Mouse (Mus musculus) CH12.LX (cell line): Measurements from ENCODE around the gene Sar1b. TPM values are rescaled to one million over a fixed set of nuclear protein-coding genes. Genes with fewer than 3 reads are reported as not detected.
A peak's percentile ranks its signal among the peaks of the same experiment; 100 is the strongest.

Experiments
- DNase-seq: peaks from one replicate; pipeline ENCODE4 v3.0.0-alpha.2; 2013; ENCODE audit errors: extremely low read depth
- H3K27ac ChIP-seq: 2 replicates; pipeline ENCODE4 v1.5.1; 2012; ENCODE audit warnings: low read depth, mild to moderate bottlenecking, control low read depth, moderate library complexity; ENCODE audit not compliant: insufficient read depth
- H3K27me3 ChIP-seq: replicated peaks from 2 replicates; pipeline ENCODE3; 2012; ENCODE audit warnings: inconsistent platforms
- H3K36me3 ChIP-seq, 2 experiments: replicated peaks in 1 of 2; 2 replicates each; pipeline versions ENCODE3 to v1.6.1; 2012; ENCODE audit warnings: inconsistent platforms in 1 of 2, low read length in 1 of 2, mild to moderate bottlenecking in 1 of 2, mixed read lengths in 1 of 2, moderate library complexity in 1 of 2; ENCODE audit not compliant: control insufficient read depth in 1 of 2, insufficient read depth in 1 of 2
- H3K4me1 ChIP-seq, 2 experiments: 2 replicates each; pipeline ENCODE4 v1.6.1; 2012; ENCODE audit warnings: inconsistent platforms in 1 of 2, moderate library complexity in 1 of 2; ENCODE audit not compliant: insufficient read depth in 2 of 2, control insufficient read depth in 1 of 2
- H3K4me2 ChIP-seq: 2 replicates; pipeline ENCODE4 v1.6.1; 2012; ENCODE audit warnings: low read depth, mild to moderate bottlenecking, control low read depth; ENCODE audit not compliant: poor library complexity, insufficient read depth, severe bottlenecking
- H3K4me3 ChIP-seq, 3 experiments: fragments of 150-350 bp in 1 of 3; sonication (generic) in 1 of 3; replicated peaks in 1 of 3; 2 replicates each; pipeline versions ENCODE3 to v1.5.1; 2011 to 2012; ENCODE audit warnings: low read depth in 2 of 3, low read length in 2 of 3, mild to moderate bottlenecking in 2 of 3, moderate library complexity in 2 of 3, control low read depth in 1 of 3, improper control_type of control experiment in 1 of 3, inconsistent platforms in 1 of 3, mixed read lengths in 1 of 3; ENCODE audit not compliant: poor library complexity in 1 of 3
- H3K79me2 ChIP-seq: replicated peaks from 2 replicates; pipeline ENCODE4 v1.6.1; 2012; ENCODE audit warnings: mild to moderate bottlenecking, moderate library complexity; ENCODE audit not compliant: control insufficient read depth, poor library complexity, insufficient read depth, severe bottlenecking; ENCODE audit errors: extremely low read depth
- H3K9ac ChIP-seq: 2 replicates; pipeline ENCODE4 v1.6.1; 2012; ENCODE audit warnings: low read depth, mild to moderate bottlenecking, control low read depth, moderate library complexity; ENCODE audit not compliant: insufficient read depth
- H3K9me3 ChIP-seq: replicated peaks from 2 replicates; pipeline ENCODE3; 2012; ENCODE audit warnings: low read length, inconsistent platforms, mixed read lengths
- BHLHE40 ChIP-seq: IDR thresholded peaks from 2 replicates; pipeline ENCODE4 v1.6.1; 2011; ENCODE audit warnings: mild to moderate bottlenecking, low read depth, low read length, improper control_type of control experiment
- CHD1 ChIP-seq: IDR thresholded peaks from 2 replicates; pipeline ENCODE4 v1.6.1; 2012; ENCODE audit warnings: low read depth, low read length, improper control_type of control experiment, inconsistent platforms
- CHD2 ChIP-seq: IDR thresholded peaks from 2 replicates; pipeline ENCODE4 v1.6.1; 2011; ENCODE audit warnings: low read length, improper control_type of control experiment
- E2F4 ChIP-seq: IDR thresholded peaks from 2 replicates; pipeline ENCODE4 v1.6.1; 2011; ENCODE audit warnings: low read depth, low read length, improper control_type of control experiment; ENCODE audit not compliant: insufficient replicate concordance
- ELF1 ChIP-seq: IDR thresholded peaks from 2 replicates; pipeline ENCODE4 v1.6.1; 2014; ENCODE audit warnings: low read depth, mild to moderate bottlenecking, inconsistent platforms, low read length, improper control_type of control experiment
- EP300 ChIP-seq: IDR thresholded peaks from 2 replicates; pipeline ENCODE4 v1.6.1; 2011; ENCODE audit warnings: low read length, improper control_type of control experiment
- ETS1 ChIP-seq: conservative IDR thresholded peaks from 2 replicates; pipeline ENCODE4 v1.6.1; 2012; ENCODE audit warnings: low read depth, mild to moderate bottlenecking, inconsistent platforms, low read length, improper control_type of control experiment, moderate library complexity
- GABPA ChIP-seq: IDR thresholded peaks from 2 replicates; pipeline ENCODE4 v1.6.1; 2012; ENCODE audit warnings: low read depth, low read length, improper control_type of control experiment, inconsistent platforms; ENCODE audit not compliant: insufficient replicate concordance
- HCFC1 ChIP-seq: IDR thresholded peaks from 2 replicates; pipeline ENCODE4 v1.6.1; 2012; ENCODE audit warnings: low read depth, mild to moderate bottlenecking, inconsistent platforms, low read length, improper control_type of control experiment
- IRF4 ChIP-seq: IDR thresholded peaks from 2 replicates; pipeline ENCODE4 v1.6.1; 2014; ENCODE audit warnings: low read depth, mild to moderate bottlenecking, inconsistent platforms, low read length, improper control_type of control experiment
- JUN ChIP-seq: IDR thresholded peaks from 2 replicates; pipeline ENCODE4 v1.6.1; 2011; ENCODE audit warnings: low read depth, mild to moderate bottlenecking, low read length, improper control_type of control experiment, moderate library complexity; ENCODE audit not compliant: insufficient read depth
- JUND ChIP-seq: conservative IDR thresholded peaks from 2 replicates; pipeline ENCODE4 v1.6.1; 2011; ENCODE audit warnings: low read depth, low read length, improper control_type of control experiment
- KAT2A ChIP-seq: IDR thresholded peaks from 2 replicates; pipeline ENCODE4 v1.6.1; 2012; ENCODE audit warnings: low read length, improper control_type of control experiment, inconsistent platforms; ENCODE audit not compliant: insufficient replicate concordance
- MAX ChIP-seq: IDR thresholded peaks from 2 replicates; pipeline ENCODE4 v1.6.1; 2011; ENCODE audit warnings: low read length, improper control_type of control experiment
- MAZ ChIP-seq: IDR thresholded peaks from 2 replicates; pipeline ENCODE4 v1.6.1; 2012; ENCODE audit warnings: low read depth, mild to moderate bottlenecking, inconsistent platforms, low read length, improper control_type of control experiment, moderate library complexity
- MXI1 ChIP-seq: IDR thresholded peaks from 2 replicates; pipeline ENCODE4 v1.6.1; 2011; ENCODE audit warnings: mild to moderate bottlenecking, low read depth, low read length, improper control_type of control experiment
- MYC ChIP-seq: IDR thresholded peaks from 2 replicates; pipeline ENCODE4 v1.6.1; 2011; ENCODE audit warnings: low read depth, mild to moderate bottlenecking, improper control_type of control experiment, low read length
- NELFE ChIP-seq: IDR thresholded peaks from 2 replicates; pipeline ENCODE4 v1.6.1; 2011; ENCODE audit warnings: low read depth, low read length, improper control_type of control experiment
- NRF1 ChIP-seq: IDR thresholded peaks from 2 replicates; pipeline ENCODE4 v1.6.1; 2014; ENCODE audit warnings: low read depth, mild to moderate bottlenecking, inconsistent platforms, low read length, improper control_type of control experiment, moderate library complexity
- PAX5 ChIP-seq: IDR thresholded peaks from 2 replicates; pipeline ENCODE4 v1.6.1; 2012; ENCODE audit warnings: low read length, inconsistent platforms, mixed read lengths
- POLR2A ChIP-seq: IDR thresholded peaks from 2 replicates; pipeline ENCODE4 v1.6.1; 2011; ENCODE audit warnings: low read depth, mild to moderate bottlenecking, improper control_type of control experiment, low read length
- POLR2AphosphoS2 ChIP-seq: IDR thresholded peaks from 2 replicates; pipeline ENCODE4 v1.6.1; 2011; ENCODE audit warnings: low read depth, low read length, improper control_type of control experiment
- RCOR1 ChIP-seq: conservative IDR thresholded peaks from 2 replicates; pipeline ENCODE4 v1.6.1; 2012; ENCODE audit warnings: low read depth, mild to moderate bottlenecking, inconsistent platforms, low read length, improper control_type of control experiment
- SIN3A ChIP-seq: IDR thresholded peaks from 2 replicates; pipeline ENCODE4 v1.6.1; 2012; ENCODE audit warnings: low read length, improper control_type of control experiment, inconsistent platforms
- TBP ChIP-seq: conservative IDR thresholded peaks from 2 replicates; pipeline ENCODE4 v1.6.1; 2011; ENCODE audit warnings: low read depth, low read length, improper control_type of control experiment
- TCF12 ChIP-seq: IDR thresholded peaks from 2 replicates; pipeline ENCODE4 v1.6.1; 2014; ENCODE audit warnings: low read depth, mild to moderate bottlenecking, inconsistent platforms, low read length, improper control_type of control experiment
- UBTF ChIP-seq: IDR thresholded peaks from 2 replicates; pipeline ENCODE4 v1.6.1; 2012; ENCODE audit warnings: low read depth, mild to moderate bottlenecking, inconsistent platforms, low read length, improper control_type of control experiment, moderate library complexity
- USF2 ChIP-seq: conservative IDR thresholded peaks from 2 replicates; pipeline ENCODE4 v1.6.1; 2011; ENCODE audit warnings: low read depth, low read length, improper control_type of control experiment
- ZC3H11A ChIP-seq: IDR thresholded peaks from 2 replicates; pipeline ENCODE4 v1.6.1; 2012; ENCODE audit warnings: low read depth, mild to moderate bottlenecking, inconsistent platforms, low read length, improper control_type of control experiment
- ZKSCAN1 ChIP-seq: IDR thresholded peaks from 2 replicates; pipeline ENCODE4 v1.6.1; 2012; ENCODE audit warnings: low read depth, inconsistent platforms, low read length, improper control_type of control experiment, borderline replicate concordance
- ZMIZ1 ChIP-seq: IDR thresholded peaks from 2 replicates; pipeline ENCODE4 v1.6.1; 2012; ENCODE audit warnings: low read depth, mild to moderate bottlenecking, inconsistent platforms, low read length, improper control_type of control experiment
- ZNF384 ChIP-seq: IDR thresholded peaks from 2 replicates; pipeline ENCODE4 v1.6.1; 2012; ENCODE audit warnings: low read depth, low read length, improper control_type of control experiment, inconsistent platforms
- dilution Hi-C: fragments of 300-500 bp; cut with MboI; formaldehyde crosslinking; loops from 2 replicates; pipeline ENCODE4 v1.14.3; 2020; ENCODE audit warnings: low sequenced_read_pairs; ENCODE audit not compliant: extremely low pct_unique_long_range_greater_than_20kb, extremely low pct_ligation_motif_present
- in situ Hi-C: fragments of 300-500 bp; cut with MboI; formaldehyde crosslinking; loops from 3 replicates; pipeline ENCODE4 v1.14.3; 2019; ENCODE audit warnings: low sequenced_read_pairs, low pct_ligation_motif_present, low pct_unique_long_range_greater_than_20kb, mixed read lengths
- polyA plus RNA-seq: library from polyadenylated mRNA; unstranded; fragments of >175 nt; gene quantifications from 2 replicates; pipeline ENCODE4 v1.2.1, GENCODE M21; 2012; ENCODE audit warnings: low read depth; ENCODE audit not compliant: insufficient read length
- total RNA-seq, 2 experiments: library from RNA; depleted of rRNA; stranded (reverse); fragments of 300-350 nt in 1 of 2; fragments of >200 nt in 1 of 2; gene quantifications; 2 replicates each; pipeline ENCODE4 v1.2.3; 2012 to 2014

The Sar1b gene
- total and polyA plus RNA-seq, 3 experiments = 79.3 to 258 (median 171) TPM

- peak overlapping the region; percentile 47 for H3K27ac ChIP-seq
- peak overlapping the region; percentile 25 for H3K4me2 ChIP-seq
- no peaks in the 10 kb centered on the region for H3K9me3 ChIP-seq
- peak overlapping the region; percentile 22; the same call in 1 of the 2 replicates for H3K9ac ChIP-seq
- no peaks in the 10 kb centered on the region for H3K79me2 ChIP-seq
- H3K4me1 ChIP-seq = peaks cover 5 to 33% of the 10 kb centered on the region in 2 experiments; a peak in 3 of 4 replicates
- TF ChIP-seq PAX5 (no peak), KAT2A (peak; percentile 94; the same call in 1 of the 2 replicates), USF2 (no peak), CHD1 (no peak), TCF12 (peak; percentile 71; the same call in 1 of the 2 replicates), CHD2 (peak; percentile 45; the same call in 1 of the 2 replicates), UBTF (no peak), ETS1 (no peak), MAZ (no peak; the same call in 1 of the 2 replicates), POLR2AphosphoS2 (peak; percentile 93; the same call in 1 of the 2 replicates), MXI1 (peak; percentile 56; the same call in 1 of the 2 replicates), JUND (0 out of 2 replicates have a peak, but pooled peaks have one; percentile 41), IRF4 (peak; percentile 45; the same call in 1 of the 2 replicates), POLR2A (peak; percentile 92), ZMIZ1 (peak; percentile 35; the same call in 1 of the 2 replicates), GABPA (peak; percentile 77; the same call in 1 of the 2 replicates), ZNF384 (peak; percentile 44; the same call in 1 of the 2 replicates), EP300 (peak; percentile 47; the same call in 1 of the 2 replicates), E2F4 (no peak), SIN3A (peak; percentile 59; the same call in 1 of the 2 replicates), NRF1 (peak; percentile 43; the same call in 1 of the 2 replicates), ELF1 (peak; percentile 99), NELFE (peak; percentile 90), RCOR1 (no peak), JUN (no peak), MYC (peak; percentile 73; the same call in 1 of the 2 replicates), TBP (peak; percentile 91), HCFC1 (peak; percentile 100), ZKSCAN1 (no peak), BHLHE40 (peak; percentile 15; the same call in 1 of the 2 replicates), ZC3H11A (no peak), MAX (peak; percentile 66; the same call in 1 of the 2 replicates)
- in situ Hi-C loops = no loop called here
- dilution Hi-C loops = no loop called here
- peak; percentile 92 for DNase-seq
- no peaks in the 10 kb centered on the region for H3K36me3 ChIP-seq
- peak overlapping the region; percentile 20 to 44 (median 26) for H3K4me3 ChIP-seq
- no peaks in the 10 kb centered on the region for H3K27me3 ChIP-seq
These were observed 41.9 kb downstream of the Sar1b start for GRCm38 (mm10) chr11:51805221-51805981.
